Mouse (Mus musculus) stomach, adult 2 months (tissue): ENCODE measurements around the gene Kcnd2. TPM values are rescaled to one million over a fixed set of nuclear protein-coding genes. Genes with fewer than 3 reads are reported as not detected.

ENCODE experiments used
- polyA plus RNA-seq: library from polyadenylated mRNA; depleted of rRNA; stranded (reverse); fragments of >200 nt; gene quantifications from 2 replicates; pipeline ENCODE4 v1.2.3, GENCODE M21; 2012; rRNA removed

Kcnd2 gene
- 0.02 and 0.04 TPM in 2 replicates for polyA plus RNA-seq

GRCm38 (mm10) chr6:21215491-21216191, at the start of gene Kcnd2:
Gene Kcnd2, plus strand, starts transcription at chr6:21215503.

